Mouse (Mus musculus) kidney, adult 2 months (tissue): ENCODE results near the gene Alg9.

Experiments
- CTCF ChIP-seq: fragments of 200-500 bp; conservative IDR thresholded peaks from 2 replicates; pipeline ENCODE4 v1.5.1; 2011; ENCODE audit warnings: low read depth, mild to moderate bottlenecking, control low read depth, low read length, moderate library complexity, mixed read lengths; ENCODE audit not compliant: insufficient read depth, insufficient read length
- POLR2A ChIP-seq: fragments of 200-500 bp; IDR thresholded peaks from one replicate; pipeline ENCODE4 v1.6.1; 2011; ENCODE audit warnings: low read depth, low read length, control low read depth

- TF ChIP-seq CTCF (no peak), POLR2A (no peak)
Observed at GRCm38 (mm10) chr9:50821651-50822050, 46.8 kb downstream of the Alg9 start.
